Mouse (Mus musculus): ENCODE measurements around the gene Mob3b. TPM values are rescaled to one million over a fixed set of nuclear protein-coding genes. Genes with fewer than 3 reads are reported as not detected.

The Mob3b gene
- polyA plus RNA-seq, 1 experiment: 0.12 TPM

- Histone ChIP-seq H3K27me3 (ENCODE audit: control insufficient read depth, insufficient read depth, insufficient read length) (no peaks in the 10 kb centered on the region), H3K79me2 (ENCODE audit: control insufficient read depth, insufficient read depth) (no peaks in the 10 kb centered on the region), H3K36me3 (ENCODE audit: control insufficient read depth, insufficient read depth) (no peaks in the 10 kb centered on the region), H3ac (ENCODE audit: control insufficient read depth, insufficient read length) (no peak overlapping the region), H3K4me2 (ENCODE audit: low read depth) (no peak overlapping the region), H3K4me3 (no peak overlapping the region)
- TF ChIP-seq MYOD1 (IDR thresholded peaks at IDR 0.05; ENCODE audit: control insufficient read depth in 1 of 3, insufficient read length in 2 of 3, low read depth in 2 of 3): no peak
- TF ChIP-seq REST (IDR thresholded peaks at IDR 0.05; ENCODE audit: insufficient read depth, insufficient read length): no peak
- no peak for TF ChIP-seq SRF (IDR thresholded peaks at IDR 0.05; ENCODE audit: control insufficient read depth, insufficient read length, low read depth)
- no peak for TF ChIP-seq MAX (IDR thresholded peaks at IDR 0.05; ENCODE audit: low read depth)
- no peak for TF ChIP-seq POLR2AphosphoS2 (IDR thresholded peaks at IDR 0.05; ENCODE audit: insufficient read length, low read depth)
- no peak for TF ChIP-seq POLR2A (IDR thresholded peaks at IDR 0.05; ENCODE audit: insufficient read length, low read depth)
- TF ChIP-seq MYOG (IDR thresholded peaks at IDR 0.05; ENCODE audit: control insufficient read depth in 1 of 3, insufficient read depth in 1 of 3, insufficient read length in 2 of 3, low read depth in 2 of 3): no peak
- no peak for TF ChIP-seq TCF12 (IDR thresholded peaks at IDR 0.05; ENCODE audit: insufficient read depth, poor library complexity, severe bottlenecking)
- no peak for TF ChIP-seq USF1 (IDR thresholded peaks at IDR 0.05; ENCODE audit: low read depth)
- no peak for TF ChIP-seq E2F4 (IDR thresholded peaks at IDR 0.05; ENCODE audit: insufficient read depth)
- no peak for TF ChIP-seq TCF3 (IDR thresholded peaks at IDR 0.05; ENCODE audit: insufficient read length, low read depth)
- no peak for TF ChIP-seq CEBPB (IDR thresholded peaks at IDR 0.05; ENCODE audit: insufficient read depth, poor library complexity, severe bottlenecking)
Measured at GRCm38 (mm10) chr4:34967541-34967940, 189.7 kb downstream of the Mob3b start.

GRCm38 (mm10) chr4:34966336-34966957 lies 190.8 kb downstream of the Mob3b start:
- no peaks in the 10 kb centered on the region for H3K79me2 ChIP-seq (ENCODE audit: control insufficient read depth, insufficient read depth)
- H3K36me3 ChIP-seq (ENCODE audit: control insufficient read depth, insufficient read depth): no peaks in the 10 kb centered on the region
- H3K27me3 ChIP-seq (ENCODE audit: control insufficient read depth, insufficient read depth, insufficient read length): no peaks in the 10 kb centered on the region
- TF ChIP-seq REST (IDR thresholded peaks at IDR 0.05; ENCODE audit: insufficient read depth, insufficient read length): no peak
- TF ChIP-seq MAX (IDR thresholded peaks at IDR 0.05; ENCODE audit: low read depth): no peak
- TF ChIP-seq POLR2AphosphoS2 (IDR thresholded peaks at IDR 0.05; ENCODE audit: insufficient read length, low read depth): no peak
- TF ChIP-seq TCF12 (IDR thresholded peaks at IDR 0.05; ENCODE audit: insufficient read depth, poor library complexity, severe bottlenecking): no peak
- no peak overlapping the region for H3K4me3 ChIP-seq
- no peak overlapping the region for H3K4me2 ChIP-seq (ENCODE audit: low read depth)
- H3ac ChIP-seq (ENCODE audit: control insufficient read depth, insufficient read length): no peak overlapping the region

- H3K79me2 ChIP-seq (ENCODE audit: control insufficient read depth, insufficient read depth): no peaks in the 10 kb centered on the region
- no peaks in the 10 kb centered on the region for H3K27me3 ChIP-seq (ENCODE audit: control insufficient read depth, insufficient read depth, insufficient read length)
- H3K36me3 ChIP-seq (ENCODE audit: control insufficient read depth, insufficient read depth): no peaks in the 10 kb centered on the region
- H3K4me2 ChIP-seq (ENCODE audit: low read depth): no peak overlapping the region
- H3ac ChIP-seq (ENCODE audit: control insufficient read depth, insufficient read length): no peak overlapping the region
- TF ChIP-seq USF1 (IDR thresholded peaks at IDR 0.05; ENCODE audit: low read depth) (no peak), TCF3 (IDR thresholded peaks at IDR 0.05; ENCODE audit: insufficient read length, low read depth) (no peak)
- no peak overlapping the region for H3K4me3 ChIP-seq
Measured at GRCm38 (mm10) chr4:34964906-34965305, 192.4 kb downstream of the Mob3b start.

GRCm38 (mm10) chr4:34963999-34964398 lies 193.3 kb downstream of the Mob3b start:
- no peak overlapping the region for H3K4me3 ChIP-seq
- no peak for TF ChIP-seq POLR2AphosphoS2 (IDR thresholded peaks at IDR 0.05; ENCODE audit: insufficient read length, low read depth)
- no peak for TF ChIP-seq POLR2A (IDR thresholded peaks at IDR 0.05; ENCODE audit: insufficient read length, low read depth)
- no peak for TF ChIP-seq TCF3 (IDR thresholded peaks at IDR 0.05; ENCODE audit: insufficient read length, low read depth)
- no peak for TF ChIP-seq MYOD1 (IDR thresholded peaks at IDR 0.05; ENCODE audit: control insufficient read depth in 1 of 3, insufficient read length in 2 of 3, low read depth in 2 of 3)
- no peak for TF ChIP-seq REST (IDR thresholded peaks at IDR 0.05; ENCODE audit: insufficient read depth, insufficient read length)
- no peak for TF ChIP-seq USF1 (IDR thresholded peaks at IDR 0.05; ENCODE audit: low read depth)
- TF ChIP-seq TCF12 (IDR thresholded peaks at IDR 0.05; ENCODE audit: insufficient read depth, poor library complexity, severe bottlenecking): no peak
- no peak for TF ChIP-seq E2F4 (IDR thresholded peaks at IDR 0.05; ENCODE audit: insufficient read depth)
- no peak for TF ChIP-seq MYOG (IDR thresholded peaks at IDR 0.05; ENCODE audit: control insufficient read depth in 1 of 3, insufficient read depth in 1 of 3, insufficient read length in 2 of 3, low read depth in 2 of 3)
- no peak for TF ChIP-seq SRF (IDR thresholded peaks at IDR 0.05; ENCODE audit: control insufficient read depth, insufficient read length, low read depth)
- no peak for TF ChIP-seq MAX (IDR thresholded peaks at IDR 0.05; ENCODE audit: low read depth)
- TF ChIP-seq CEBPB (IDR thresholded peaks at IDR 0.05; ENCODE audit: insufficient read depth, poor library complexity, severe bottlenecking): no peak
- H3K36me3 ChIP-seq (ENCODE audit: control insufficient read depth, insufficient read depth): no peaks in the 10 kb centered on the region
- no peak overlapping the region for H3ac ChIP-seq (ENCODE audit: control insufficient read depth, insufficient read length)
- no peaks in the 10 kb centered on the region for H3K79me2 ChIP-seq (ENCODE audit: control insufficient read depth, insufficient read depth)
- H3K4me2 ChIP-seq (ENCODE audit: low read depth): no peak overlapping the region
- no peaks in the 10 kb centered on the region for H3K27me3 ChIP-seq (ENCODE audit: control insufficient read depth, insufficient read depth, insufficient read length)

GRCm38 (mm10) chr4:34960781-34961560 lies 196.3 kb downstream of the Mob3b start:
- H3K27me3 ChIP-seq (ENCODE audit: control insufficient read depth, insufficient read depth, insufficient read length): no peaks in the 10 kb centered on the region
- H3K4me3 ChIP-seq: no peak overlapping the region
- H3K36me3 ChIP-seq (ENCODE audit: control insufficient read depth, insufficient read depth): no peaks in the 10 kb centered on the region
- H3ac ChIP-seq (ENCODE audit: control insufficient read depth, insufficient read length): no peak overlapping the region
- TF ChIP-seq TCF12 (IDR thresholded peaks at IDR 0.05; ENCODE audit: insufficient read depth, poor library complexity, severe bottlenecking) (no peak), REST (IDR thresholded peaks at IDR 0.05; ENCODE audit: insufficient read depth, insufficient read length) (no peak), CEBPB (IDR thresholded peaks at IDR 0.05; ENCODE audit: insufficient read depth, poor library complexity, severe bottlenecking) (no peak), MYOG (IDR thresholded peaks at IDR 0.05; ENCODE audit: control insufficient read depth in 1 of 3, insufficient read depth in 1 of 3, insufficient read length in 2 of 3, low read depth in 2 of 3) (no peak), TCF3 (IDR thresholded peaks at IDR 0.05; ENCODE audit: insufficient read length, low read depth) (no peak), MAX (IDR thresholded peaks at IDR 0.05; ENCODE audit: low read depth) (no peak), MYOD1 (IDR thresholded peaks at IDR 0.05; ENCODE audit: control insufficient read depth in 1 of 3, insufficient read length in 2 of 3, low read depth in 2 of 3) (no peak), POLR2AphosphoS2 (IDR thresholded peaks at IDR 0.05; ENCODE audit: insufficient read length, low read depth) (no peak), USF1 (IDR thresholded peaks at IDR 0.05; ENCODE audit: low read depth) (no peak), POLR2A (IDR thresholded peaks at IDR 0.05; ENCODE audit: insufficient read length, low read depth) (no peak), SRF (IDR thresholded peaks at IDR 0.05; ENCODE audit: control insufficient read depth, insufficient read length, low read depth) (no peak), E2F4 (IDR thresholded peaks at IDR 0.05; ENCODE audit: insufficient read depth) (no peak)
- H3K79me2 ChIP-seq (ENCODE audit: control insufficient read depth, insufficient read depth): no peaks in the 10 kb centered on the region
- H3K4me2 ChIP-seq (ENCODE audit: low read depth): no peak overlapping the region

All from myocyte (in vitro differentiated cells).